ENCODE assay signal across 9 mouse cellular contexts in the genomic region with DNA sequence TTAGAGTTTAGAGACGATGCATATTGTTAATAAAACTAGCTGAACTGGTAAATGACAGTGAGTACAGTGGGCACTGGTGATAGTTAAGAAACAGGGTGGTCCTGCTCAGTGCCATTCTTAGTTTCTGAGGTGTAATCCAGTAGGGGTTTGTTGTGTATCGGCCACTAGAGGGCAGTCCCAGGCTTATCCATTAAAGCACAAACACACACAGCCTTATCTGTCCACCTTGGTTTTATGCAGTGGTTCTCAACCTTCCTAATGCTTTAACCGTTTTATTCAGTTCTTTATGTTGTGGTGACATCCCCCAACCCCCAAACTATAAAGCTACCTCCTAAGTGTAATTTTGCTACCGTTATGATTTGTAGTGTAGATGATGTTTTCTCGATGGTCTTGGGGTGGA. TPM values are rescaled to one million over a fixed set of nuclear protein-coding genes. Genes with fewer than 3 reads are reported as not detected.
DNase-seq lines count a peak whose midpoint lies in the region; ATAC-seq and TF ChIP-seq lines count a peak whose summit lies in the region.
"Had no signal": no experiment of that assay in that cellular context is flagged by ENCODE, and none has a peak within 500 bp of the region (broad histone marks: within the 10 kb centered on the region; RNA-seq: fewer than 3 reads in every experiment).

No protein-coding gene starts in this region.

- peak; percentile 22 to 35 for DNase-seq in kidney, adult 8-10 months
- DNase-seq in ES-E14 (ENCODE audit: low read depth, low spot score) (peak; percentile 52), adipocyte (ENCODE audit: low spot score) (peak; percentile 64)
- DNase-seq in kidney, postnatal 0 days (ENCODE audit: low spot score) = peak; percentile 84

- H3K4me2 ChIP-seq in kidney, embryonic 16.5 days (replicated peaks; ENCODE audit: low read depth, low read length) = no peak overlapping the region
- no peak overlapping the region for H3K4me2 ChIP-seq in kidney, postnatal 0 days (ENCODE audit: low read length)
- H3K4me2 ChIP-seq: midbrain, embryonic 12.5 days had no signal

- peak; percentile 85 for TF ChIP-seq CTCF in kidney, postnatal 0 days (IDR thresholded peaks at IDR 0.05; ENCODE audit: low read depth)

- H3K4me3 ChIP-seq in kidney, embryonic 16.5 days (ENCODE audit: low read length) = no peak overlapping the region
- H3K4me3 ChIP-seq in ES-E14 (ENCODE audit: insufficient read depth in 1 of 2, low read depth in 1 of 2, low read length in 2 of 2, poor library complexity in 1 of 2, severe bottlenecking in 1 of 2) = no peak overlapping the region
- H3K4me3 ChIP-seq in kidney, postnatal 0 days (replicated peaks; ENCODE audit: low read depth, low read length) = no peak overlapping the region
- H3K4me3 ChIP-seq: heart, embryonic 13.5 days; midbrain, embryonic 12.5 days had no signal

- no peak overlapping the region for H3K9ac ChIP-seq in kidney, embryonic 16.5 days (replicated peaks; ENCODE audit: low read length)
- H3K9ac ChIP-seq in ES-E14 (ENCODE audit: insufficient read depth, low read depth, low read length, poor library complexity, severe bottlenecking) = no peak overlapping the region
- H3K9ac ChIP-seq in kidney, postnatal 0 days (ENCODE audit: low read depth, low read length) = no peak overlapping the region
- H3K9ac ChIP-seq: heart, embryonic 13.5 days; midbrain, embryonic 12.5 days had no signal

- no peak for ATAC-seq in kidney, embryonic 16.5 days (ENCODE audit: low FRiP score, low TSS enrichment)
- no peak for ATAC-seq in kidney, postnatal 0 days (replicated peaks; ENCODE audit: low FRiP score, low read depth)
- peak; percentile 76 for ATAC-seq in megakaryocyte progenitor cell, adult 5-6 weeks (replicated peaks; ENCODE audit: poor library complexity)
- ATAC-seq in activated CD4-positive, CD25-positive, alpha-beta regulatory T cell, adult 4 months = no peak

- no peaks in the 10 kb centered on the region for H3K9me3 ChIP-seq in kidney, embryonic 16.5 days (ENCODE audit: low read length)
- no peaks in the 10 kb centered on the region for H3K9me3 ChIP-seq in ES-E14 (ENCODE audit: control insufficient read depth, insufficient read depth, low read depth, low read length)
- no peaks in the 10 kb centered on the region for H3K9me3 ChIP-seq in kidney, postnatal 0 days (replicated peaks; ENCODE audit: low read length)
- H3K9me3 ChIP-seq: heart, embryonic 13.5 days; midbrain, embryonic 12.5 days had no signal

- peaks cover 14% of the 10 kb centered on the region for H3K4me1 ChIP-seq in kidney, embryonic 16.5 days (ENCODE audit: insufficient read depth, low read length)
- H3K4me1 ChIP-seq in ES-E14 (ENCODE audit: control insufficient read depth in 2 of 2, insufficient read depth in 2 of 2, low read length in 2 of 2, poor library complexity in 1 of 2) = peaks cover 0 to 2% of the 10 kb centered on the region in 2 experiments; a peak in 1 of 4 replicates
- H3K4me1 ChIP-seq in kidney, postnatal 0 days (replicated peaks; ENCODE audit: insufficient read depth, low read length) = peaks cover 5% of the 10 kb centered on the region

- in situ Hi-C loops in ES-E14 (cut with MboI; ENCODE audit: low sequenced_read_pairs in 2 of 2, unreplicated experiment in 2 of 2) = no loop called here

- H3K27me3 ChIP-seq in kidney, embryonic 16.5 days (ENCODE audit: insufficient read depth, low read length) = no peaks in the 10 kb centered on the region
- no peaks in the 10 kb centered on the region for H3K27me3 ChIP-seq in kidney, postnatal 0 days (ENCODE audit: insufficient read depth, low read length)
- H3K27me3 ChIP-seq: heart, embryonic 13.5 days had no signal

- H3K36me3 ChIP-seq in kidney, embryonic 16.5 days (ENCODE audit: insufficient read depth, low read length) = peaks cover 15% of the 10 kb centered on the region
- peaks cover 13% of the 10 kb centered on the region for H3K36me3 ChIP-seq in ES-E14 (ENCODE audit: control insufficient read depth, insufficient read depth, low read length, poor library complexity, severe bottlenecking)
- peaks cover 12% of the 10 kb centered on the region; the same call in 1 of the 2 replicates for H3K36me3 ChIP-seq in kidney, postnatal 0 days (ENCODE audit: insufficient read depth, low read length)

- no peak overlapping the region for H3K27ac ChIP-seq in kidney, embryonic 16.5 days (ENCODE audit: low read length)
- no peak overlapping the region for H3K27ac ChIP-seq in ES-E14 (ENCODE audit: insufficient read depth, low read depth, low read length, poor library complexity, severe bottlenecking)
- no peak overlapping the region for H3K27ac ChIP-seq in kidney, postnatal 0 days
- H3K27ac ChIP-seq: heart, embryonic 13.5 days; midbrain, embryonic 12.5 days had no signal

- 46% methylated on average over 5 of the region's 5 CpGs for WGBS in kidney, embryonic 16.5 days
- 53% methylated on average over 5 of the region's 5 CpGs for WGBS in kidney, postnatal 0 days

TF ChIP-seq in ES-E14, 5 proteins besides CTCF, POLR2A, EP300 and RAD21:
- no peak for TF ChIP-seq ZNF384 (IDR thresholded peaks at IDR 0.05; ENCODE audit: low read depth, low read length)
- no peak for TF ChIP-seq ZC3H11A (IDR thresholded peaks at IDR 0.05; ENCODE audit: borderline replicate concordance, low read depth, low read length)
- TF ChIP-seq MAFK (IDR thresholded peaks at IDR 0.05; ENCODE audit: insufficient read depth, low read depth, low read length) = no peak
- TF ChIP-seq HCFC1 (IDR thresholded peaks at IDR 0.05; ENCODE audit: borderline replicate concordance, insufficient read depth, low read length) = no peak
- TF ChIP-seq CHD2 (IDR thresholded peaks at IDR 0.05; ENCODE audit: low read depth, low read length) = no peak

RNA-seq across cellular contexts. Expression of gene Pom121, which starts 1.5 kb away (rescaled TPM):
- polyA plus RNA-seq in kidney, embryonic 16.5 days (2015; fragmentation: Nextera tagmentation; extraction: Ambion mirVana) = 11.4 and 13.6 TPM in 2 replicates
- total RNA-seq in ES-E14 (2012; rRNA removed) = 36.4 and 39.1 TPM in 2 replicates
- polyA plus RNA-seq in kidney, postnatal 0 days (2015; fragmentation: Nextera tagmentation; extraction: Ambion mirVana) = 8.1 and 8.9 TPM in 2 replicates
- total RNA-seq in megakaryocyte progenitor cell, adult 5-6 weeks (2015) = 59.8 and 60.9 TPM in 2 replicates
- total RNA-seq in megakaryocyte progenitor cell, adult 5-6 weeks (2017) = 7.0 and 7.9 TPM in 2 replicates
- 10 to 100 TPM; 10.8 to 17.4 TPM for polyA plus RNA-seq in activated CD4-positive, CD25-positive, alpha-beta regulatory T cell, adult 4 months (2017; shearing (Covaris generic))

RNA-seq across cellular contexts. Expression of gene Nsun5, which starts 26.1 kb away (rescaled TPM):
- polyA plus RNA-seq in kidney, embryonic 16.5 days (2015; fragmentation: Nextera tagmentation; extraction: Ambion mirVana) = 40.1 and 40.5 TPM in 2 replicates
- total RNA-seq in ES-E14 (2012; rRNA removed) = 40.2 and 54.5 TPM in 2 replicates
- 22.7 and 23.8 TPM in 2 replicates for polyA plus RNA-seq in kidney, postnatal 0 days (2015; fragmentation: Nextera tagmentation; extraction: Ambion mirVana)
- 15.8 and 18.2 TPM in 2 replicates for total RNA-seq in megakaryocyte progenitor cell, adult 5-6 weeks (2015)
- 22.0 and 24.3 TPM in 2 replicates for total RNA-seq in megakaryocyte progenitor cell, adult 5-6 weeks (2017)
- 10 to 100 TPM; 19.9 to 22.0 TPM for polyA plus RNA-seq in activated CD4-positive, CD25-positive, alpha-beta regulatory T cell, adult 4 months (2017; shearing (Covaris generic))

RNA-seq across cellular contexts. Expression of gene Trim50, which starts 42.7 kb away (rescaled TPM):
- polyA plus RNA-seq in kidney, embryonic 16.5 days (2015; fragmentation: Nextera tagmentation; extraction: Ambion mirVana) = not detected in 2 replicates
- total RNA-seq in ES-E14 (2012; rRNA removed) = 0.11 TPM in 1 of 2 replicates, not detected in the other
- not detected in 2 replicates for polyA plus RNA-seq in kidney, postnatal 0 days (2015; fragmentation: Nextera tagmentation; extraction: Ambion mirVana)
- not detected in 2 replicates for total RNA-seq in megakaryocyte progenitor cell, adult 5-6 weeks (2015)
- not detected in 2 replicates for total RNA-seq in megakaryocyte progenitor cell, adult 5-6 weeks (2017)
- under 1 TPM in 1 of 2 experiments, not detected in 1; 0.22 TPM for polyA plus RNA-seq in activated CD4-positive, CD25-positive, alpha-beta regulatory T cell, adult 4 months (2017; shearing (Covaris generic))
- polyA plus RNA-seq: heart, embryonic 13.5 days; midbrain, embryonic 12.5 days had no signal

RNA-seq across cellular contexts. Expression of gene Fkbp6, which starts 46.0 kb away (rescaled TPM):
- polyA plus RNA-seq in kidney, embryonic 16.5 days (2015; fragmentation: Nextera tagmentation; extraction: Ambion mirVana) = 0.23 and 0.50 TPM in 2 replicates
- total RNA-seq in ES-E14 (2012; rRNA removed) = 6.4 and 20.1 TPM in 2 replicates
- polyA plus RNA-seq in kidney, postnatal 0 days (2015; fragmentation: Nextera tagmentation; extraction: Ambion mirVana) = not detected in 2 replicates
- total RNA-seq in megakaryocyte progenitor cell, adult 5-6 weeks (2015) = not detected in 2 replicates
- 0.25 TPM in 1 of 2 replicates, not detected in the other for total RNA-seq in megakaryocyte progenitor cell, adult 5-6 weeks (2017)
- polyA plus RNA-seq in activated CD4-positive, CD25-positive, alpha-beta regulatory T cell, adult 4 months (2017; shearing (Covaris generic)) = not detected
- polyA plus RNA-seq: midbrain, embryonic 12.5 days had no signal

Comparison
In these comparisons a context has a peak if more than half of its experiments do, and no peak if none do; other contexts are left out.
1. DNase-seq: peak in every context shown above with its lines; median percentile 84 in kidney, postnatal 0 days; 64 in adipocyte; 52 in ES-E14; 28 in kidney, adult 8-10 months.